Mouse (Mus musculus): ENCODE results near the gene Cfhr2. TPM values are rescaled to one million over a fixed set of nuclear protein-coding genes. Genes with fewer than 3 reads are reported as not detected.

The Cfhr2 gene
- polyA plus RNA-seq (2021; fragmentation: Nextera tagmentation) = not detected in 2 replicates
- long read RNA-seq, experiment 1 = 0 reads
- long read RNA-seq, experiment 2 = 0 reads

DNA sequence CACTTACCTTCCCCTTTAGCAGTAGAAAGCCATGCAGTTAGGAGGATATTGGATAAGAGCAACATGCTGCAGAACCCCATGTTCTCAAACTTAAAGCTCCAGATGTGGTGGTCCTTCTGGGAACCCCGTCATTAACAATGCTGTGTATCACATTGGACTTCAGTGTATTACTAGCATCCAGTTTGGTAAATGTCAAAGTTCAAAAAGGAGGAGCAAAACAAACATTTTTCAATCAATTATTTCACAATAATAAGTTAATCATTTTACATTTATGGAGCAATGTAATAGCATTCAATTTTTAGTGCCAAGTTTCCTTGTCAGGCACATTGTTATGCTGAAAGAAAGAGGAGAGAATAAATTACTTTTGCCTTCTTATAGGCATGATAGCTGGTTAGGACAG lies at the start of gene Cfhr2:
Cfhr2 (minus strand) TSS at position 155 of the 400 bp plus-strand sequence.

DNA sequence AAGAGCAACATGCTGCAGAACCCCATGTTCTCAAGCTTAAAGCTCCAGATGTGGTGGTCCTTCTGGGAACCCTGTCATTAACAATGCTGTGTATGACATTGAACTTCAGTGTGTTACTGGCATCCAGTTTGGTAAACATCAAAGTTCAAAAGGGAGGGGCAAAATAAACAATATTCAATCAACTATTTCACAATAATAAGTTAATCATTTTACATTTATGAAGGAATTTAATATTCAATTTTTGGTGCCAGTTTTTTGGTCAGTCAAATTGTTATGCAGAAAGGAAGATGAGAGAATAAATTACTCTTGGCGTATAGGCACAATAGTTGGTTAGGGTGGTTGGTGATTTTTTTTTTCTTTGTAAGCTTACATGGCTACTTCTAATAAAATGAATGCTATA lies 77.4 kb downstream of the Cfhr2 start, which contains the start of gene Gm4788:
Gm4788 (minus strand) TSS at position 101 of the 400 bp plus-strand sequence.

Other genes with a start within 250 kb of the Cfhr2 start
- not detected in 2 replicates for gene Gm4788, start 77.5 kb downstream of the Cfhr2 start, polyA plus RNA-seq (2021; fragmentation: Nextera tagmentation)